Mouse (Mus musculus) erythroid progenitor cell, adult 5-6 weeks (primary cell): ENCODE data around the gene Gatm. TPM values are rescaled to one million over a fixed set of nuclear protein-coding genes. Genes with fewer than 3 reads are reported as not detected.

Experiments used
- ATAC-seq: replicated peaks from 2 replicates; pipeline ENCODE4 v1.8.0; 2016; ENCODE audit warnings: moderate number of reproducible peaks, mild to moderate bottlenecking, moderate TSS enrichment, inconsistent platforms; ENCODE audit not compliant: poor library complexity, low FRiP score, severe bottlenecking
- total RNA-seq, 2 experiments: library from RNA; stranded (forward) in 1 of 2; stranded (reverse) in 1 of 2; fragments of 150-400 nt in 1 of 2; fragments of 186-747, 209-891 nt in 1 of 2; gene quantifications; 2 replicates each; pipeline versions ENCODE4 v1.2.3 to v1.2.4; 2015 to 2017; ENCODE audit warnings: low replicate concordance in 2 of 2

Gatm gene
- total RNA-seq, 2 experiments from 2014 or later: 21.6 to 32.3 TPM

- no peak for ATAC-seq
These were observed 49.9 kb downstream of the Gatm start for GRCm38 (mm10) chr2:122561221-122561620.

GRCm38 (mm10) chr2:122558317-122558716 is 52.8 kb downstream of the Gatm start:
- ATAC-seq: no peak

Other genes with a start within 250 kb of the Gatm start
- 11.3 and 15.1 TPM in 2 replicates for gene Shf, start 242.1 kb downstream of the Gatm start, total RNA-seq (2015; ENCODE audit: low replicate concordance)
- gene Shf, start 242.1 kb downstream of the Gatm start, total RNA-seq (2017; ENCODE audit: low replicate concordance): 9.0 and 22.3 TPM in 2 replicates
- gene Slc28a2, start 184.8 kb downstream of the Gatm start, total RNA-seq (2015; ENCODE audit: low replicate concordance): 9.7 and 23.1 TPM in 2 replicates
- gene Slc28a2, start 184.8 kb downstream of the Gatm start, total RNA-seq (2017; ENCODE audit: low replicate concordance): 8.8 and 10.7 TPM in 2 replicates
- gene Gm14085, start 126.4 kb downstream of the Gatm start, total RNA-seq (2015; ENCODE audit: low replicate concordance): 1.3 and 3.2 TPM in 2 replicates
- 0.98 and 1.3 TPM in 2 replicates for gene Gm14085, start 126.4 kb downstream of the Gatm start, total RNA-seq (2017; ENCODE audit: low replicate concordance)
- gene AA467197, start 25.7 kb upstream of the Gatm start, total RNA-seq (2015; ENCODE audit: low replicate concordance): 12.6 and 13.4 TPM in 2 replicates
- gene AA467197, start 25.7 kb upstream of the Gatm start, total RNA-seq (2017; ENCODE audit: low replicate concordance): 2.4 and 14.6 TPM in 2 replicates
- gene Slc30a4, start 91.4 kb upstream of the Gatm start, total RNA-seq (2015; ENCODE audit: low replicate concordance): 1.1 TPM in 1 of 2 replicates, not detected in the other
- 0.90 and 1.5 TPM in 2 replicates for gene Slc30a4, start 91.4 kb upstream of the Gatm start, total RNA-seq (2017; ENCODE audit: low replicate concordance)
- 5.8 and 6.7 TPM in 2 replicates for gene Bloc1s6, start 127.2 kb upstream of the Gatm start, total RNA-seq (2015; ENCODE audit: low replicate concordance)
- 8.6 and 29.0 TPM in 2 replicates for gene Bloc1s6, start 127.2 kb upstream of the Gatm start, total RNA-seq (2017; ENCODE audit: low replicate concordance)
- 19.1 and 28.9 TPM in 2 replicates for gene Sqor, start 153.9 kb upstream of the Gatm start, total RNA-seq (2015; ENCODE audit: low replicate concordance)
- 23.1 and 24.3 TPM in 2 replicates for gene Sqor, start 153.9 kb upstream of the Gatm start, total RNA-seq (2017; ENCODE audit: low replicate concordance)